ENCODE assay signal across 12 mouse cellular contexts in genomic region chr16:11380871-11381270, GRCm38 (mm10).
"Had no signal": no experiment of that assay in that cellular context is flagged by ENCODE, and none has a peak within 500 bp of the region (broad histone marks: within the 10 kb centered on the region; RNA-seq: fewer than 3 reads in every experiment).

No protein-coding gene starts in this region.

- DNase-seq: kidney, adult 11 months; kidney, postnatal 14 days; layer of hippocampus, adult 9-11 months; layer of hippocampus, postnatal 36 days; lung, adult 18-20 months; lung, postnatal 36 days; thymus, postnatal 36 days had no signal

- H3K9me3 ChIP-seq: limb, embryonic 13.5 days; midbrain, embryonic 10.5 days; midbrain, embryonic 15.5 days; neural tube, embryonic 12.5 days had no signal

- H3K27ac ChIP-seq: limb, embryonic 13.5 days; liver, embryonic 14.5 days; midbrain, embryonic 10.5 days; midbrain, embryonic 15.5 days; neural tube, embryonic 12.5 days had no signal

- H3K4me3 ChIP-seq: limb, embryonic 13.5 days; midbrain, embryonic 10.5 days; midbrain, embryonic 15.5 days; neural tube, embryonic 12.5 days had no signal

- H3K4me2 ChIP-seq: limb, embryonic 13.5 days; midbrain, embryonic 15.5 days; neural tube, embryonic 12.5 days had no signal

- ATAC-seq: midbrain, embryonic 15.5 days had no signal

- H3K27me3 ChIP-seq: limb, embryonic 13.5 days; midbrain, embryonic 15.5 days; neural tube, embryonic 12.5 days had no signal

- H3K4me1 ChIP-seq: midbrain, embryonic 10.5 days; midbrain, embryonic 15.5 days; neural tube, embryonic 12.5 days had no signal

- H3K9ac ChIP-seq: limb, embryonic 13.5 days; liver, embryonic 14.5 days; midbrain, embryonic 15.5 days; neural tube, embryonic 12.5 days had no signal

- H3K36me3 ChIP-seq: midbrain, embryonic 10.5 days; midbrain, embryonic 15.5 days; neural tube, embryonic 12.5 days had no signal
